Mouse (Mus musculus): ENCODE measurements around the gene Mlf2.
A peak's percentile ranks its signal among the peaks of the same experiment; 100 is the strongest.

Mlf2 gene

DNA sequence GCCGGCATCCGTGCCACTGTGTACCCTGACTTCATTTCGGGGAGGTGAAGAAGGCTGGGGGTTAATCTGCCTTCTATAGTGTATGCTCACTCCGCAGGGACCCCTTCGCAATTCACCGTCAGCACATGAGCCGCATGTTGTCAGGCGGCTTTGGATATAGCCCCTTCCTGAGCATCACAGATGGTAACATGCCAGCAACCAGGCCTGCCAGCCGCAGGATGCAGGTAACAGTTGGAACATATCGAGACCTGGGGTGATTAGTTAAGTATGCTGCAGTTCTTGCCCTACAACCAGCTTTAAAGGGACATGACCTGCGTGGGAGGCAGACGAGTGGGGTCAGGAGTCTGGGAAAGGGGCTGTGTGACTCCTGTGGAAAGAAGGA, 1.1 kb downstream of the Mlf2 start:
- no peak for DNase-seq (ENCODE audit: low read depth, low spot score)

GRCm38 (mm10) chr6:124933127-124933526, 1.9 kb downstream of the Mlf2 start:
- DNase-seq (ENCODE audit: low read depth, low spot score), result no peak

GRCm38 (mm10) chr6:124934670-124935069, 3.5 kb downstream of the Mlf2 start:
- DNase-seq (ENCODE audit: low read depth, low spot score), result no peak

DNA sequence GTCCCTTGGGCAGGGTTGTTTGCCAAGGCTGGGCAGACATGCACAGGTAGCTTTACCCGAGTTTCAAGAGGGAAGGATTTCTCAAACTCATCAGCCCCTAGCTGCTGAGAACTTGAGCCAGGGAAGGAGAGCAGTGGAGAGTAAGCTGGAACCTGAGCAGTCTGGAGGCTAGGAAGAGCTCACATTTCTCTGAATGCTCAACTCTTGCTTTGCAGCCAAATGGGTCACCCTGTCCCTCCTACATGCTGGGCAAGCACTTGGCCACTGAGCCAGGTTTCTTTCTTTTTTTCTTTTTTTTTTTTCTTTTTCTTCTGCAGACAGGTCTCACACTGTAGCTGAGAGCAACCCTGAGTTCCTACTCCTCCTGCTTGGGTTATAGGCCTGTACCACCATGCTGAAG, 5.5 kb downstream of the Mlf2 start:
- DNase-seq (ENCODE audit: low read depth, low spot score), result no peak

DNA sequence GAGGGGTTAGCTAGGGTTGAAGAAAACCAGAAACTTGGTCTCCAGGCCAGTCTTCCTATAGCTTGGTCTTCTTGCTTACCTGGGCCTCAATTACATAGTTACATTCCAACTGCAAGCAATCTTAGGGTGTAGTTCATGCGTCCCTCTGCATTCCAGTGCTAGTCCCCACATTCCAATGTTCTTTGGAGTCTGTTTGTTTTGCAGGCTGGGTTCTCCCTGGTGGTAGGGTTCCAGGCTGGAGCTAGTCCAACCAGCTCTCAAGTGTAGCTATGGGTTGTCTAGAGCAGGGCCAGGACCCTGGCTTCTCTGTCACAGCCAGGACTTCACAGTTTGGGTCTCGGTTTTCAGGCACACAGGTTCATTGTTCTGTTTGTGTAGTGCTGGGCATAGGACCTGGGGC, 6.3 kb downstream of the Mlf2 start:
- DNase-seq (ENCODE audit: low read depth, low spot score), result no peak

DNA sequence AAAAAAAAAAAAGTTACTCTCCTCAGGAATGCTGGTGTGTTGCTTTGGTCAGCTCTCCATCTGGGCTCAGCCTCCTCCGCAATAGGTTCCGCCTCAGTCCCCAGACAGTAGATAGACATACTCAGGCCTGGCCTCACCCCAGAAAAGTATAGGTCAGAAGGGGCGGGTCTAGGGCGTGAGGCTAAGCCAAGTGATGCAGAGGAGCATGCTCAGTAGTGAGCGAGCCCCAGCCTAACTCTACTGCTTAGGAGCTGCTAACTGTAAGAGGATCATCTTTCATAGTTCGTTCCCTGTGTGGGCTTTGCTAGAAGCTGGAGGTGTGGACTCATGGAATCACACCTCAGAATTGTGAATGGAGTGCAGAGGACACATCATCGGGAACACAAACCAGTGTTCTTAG, 7.4 kb downstream of the Mlf2 start:
- no peak for DNase-seq (ENCODE audit: low read depth, low spot score)

DNA sequence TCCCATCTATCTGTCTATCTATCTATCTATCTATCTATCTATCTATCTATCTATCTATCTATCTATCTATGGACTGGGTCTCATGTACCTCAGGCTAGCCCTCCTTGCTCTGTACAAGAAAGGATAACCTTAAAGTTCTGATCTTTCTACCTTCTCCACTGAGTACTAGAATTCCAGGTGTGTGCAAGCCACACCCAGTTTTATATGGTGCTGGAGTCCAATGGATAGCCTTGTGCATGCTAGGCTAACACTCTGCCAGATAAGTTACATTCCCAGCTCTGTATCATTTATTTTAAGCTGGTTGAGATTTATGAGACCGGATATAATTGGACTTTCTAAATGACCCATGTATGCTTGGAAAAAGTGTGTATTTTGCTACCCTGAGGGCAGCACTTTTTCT, 10.5 kb downstream of the Mlf2 start:
- DNase-seq (ENCODE audit: low read depth, low spot score), result no peak

DNA sequence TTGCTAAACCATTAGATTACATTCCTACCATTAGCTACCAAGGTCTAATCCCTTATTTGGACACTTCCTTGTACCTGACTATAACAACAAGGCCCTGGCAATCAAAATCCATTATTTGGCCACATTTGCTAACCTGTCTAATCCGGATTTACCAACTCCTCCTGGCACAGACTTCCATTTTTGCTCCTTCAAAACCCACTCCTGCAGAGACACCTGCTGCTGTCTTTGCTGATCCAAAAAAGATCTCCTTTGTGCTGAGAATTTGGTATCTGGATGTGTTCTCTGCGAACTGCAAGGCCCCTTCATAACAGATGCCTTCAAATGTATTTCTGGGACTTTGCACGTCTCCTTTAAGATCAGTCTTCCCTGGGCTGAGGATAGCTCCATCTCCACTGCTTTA, 12.3 kb downstream of the Mlf2 start:
- DNase-seq (ENCODE audit: low read depth, low spot score), result no peak

GRCm38 (mm10) chr6:124953991-124954715, 23.0 kb downstream of the Mlf2 start:
- DNase-seq (ENCODE audit: low read depth, low spot score), result no peak

DNA sequence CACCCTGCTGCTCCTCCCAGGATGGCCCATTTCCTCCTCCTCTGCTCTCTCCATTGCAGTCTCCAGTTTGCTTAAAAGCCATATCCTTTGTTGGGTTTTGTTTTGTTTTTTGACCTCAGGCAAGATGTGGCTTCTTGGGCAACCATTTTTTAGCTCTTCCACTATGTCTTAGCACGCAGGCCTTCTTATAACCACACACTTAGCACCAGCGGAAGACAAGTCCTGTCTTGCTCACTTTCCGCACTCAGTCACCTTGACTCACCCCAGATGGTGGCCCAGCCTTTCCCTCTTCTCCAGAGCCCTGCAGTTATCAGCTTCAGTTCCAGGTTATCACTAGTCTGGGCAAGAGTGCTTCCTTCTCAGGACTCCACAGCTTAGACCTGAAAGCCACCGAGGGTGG, 24.0 kb downstream of the Mlf2 start:
- DNase-seq (ENCODE audit: low read depth, low spot score), result no peak

DNA sequence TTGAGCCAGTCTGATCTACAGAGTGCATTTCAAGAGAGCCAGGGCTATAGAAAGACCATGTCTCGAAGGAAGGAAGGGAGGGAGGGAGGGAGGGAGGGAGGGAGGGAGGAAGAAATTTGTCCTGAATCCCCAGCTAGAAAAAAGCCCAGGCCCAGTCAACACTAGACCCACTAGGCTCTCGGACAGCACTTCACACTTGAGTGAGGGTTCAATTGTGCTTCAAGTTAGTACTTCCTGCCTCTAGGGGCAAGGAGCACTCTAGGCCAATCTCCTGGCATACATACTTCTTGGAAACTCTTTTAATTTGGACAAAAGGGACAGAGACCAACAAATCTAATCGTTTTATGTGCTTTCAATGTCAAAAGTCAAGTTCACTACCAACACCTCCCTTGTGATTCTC, 26.9 kb downstream of the Mlf2 start:
- no peak for DNase-seq (ENCODE audit: low read depth, low spot score)

DNA sequence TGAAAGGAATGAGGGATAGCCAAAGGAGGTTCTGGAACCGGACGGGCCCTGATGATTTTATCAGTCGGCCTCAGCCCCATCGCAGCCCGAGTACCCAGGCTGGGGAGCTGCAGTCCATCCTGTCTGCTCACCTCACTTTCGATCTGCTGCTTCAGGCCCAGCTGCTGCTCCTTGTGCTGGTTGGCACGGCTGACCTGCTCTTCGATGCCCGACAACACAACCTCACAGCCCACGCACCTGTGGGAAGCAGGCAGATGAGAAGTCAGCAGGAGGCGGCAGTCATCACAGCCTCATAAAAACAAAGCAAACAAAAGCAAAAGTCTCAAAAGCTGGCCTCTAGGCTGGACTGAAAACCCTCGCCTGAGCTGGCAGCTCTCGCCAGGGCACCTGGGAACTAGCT, 28.8 kb downstream of the Mlf2 start:
- no peak for DNase-seq (ENCODE audit: low read depth, low spot score)

- DNase-seq (ENCODE audit: low read depth, low spot score), result no peak
Measured at GRCm38 (mm10) chr6:124961021-124961420, 29.8 kb downstream of the Mlf2 start.

DNA sequence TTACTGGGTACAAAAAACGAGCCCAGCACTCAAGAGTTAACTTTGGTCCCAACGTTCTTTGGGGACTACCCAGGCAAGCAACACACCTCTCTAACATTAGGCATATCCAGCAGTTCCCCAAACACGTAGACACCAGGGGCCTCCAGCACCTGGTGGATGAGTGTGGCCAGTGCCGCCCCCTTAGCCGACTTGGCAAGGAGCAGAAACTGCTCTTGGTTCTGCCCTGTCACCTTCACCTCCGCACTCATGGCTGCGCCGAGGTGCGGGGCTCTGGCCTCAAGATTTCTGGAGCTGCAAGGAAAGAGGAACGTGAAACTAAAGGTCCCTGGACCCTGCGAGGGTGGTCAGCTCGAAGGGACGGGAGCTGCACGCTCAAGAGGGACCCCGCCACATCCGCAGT, 33.5 kb downstream of the Mlf2 start:
- no peak for DNase-seq (ENCODE audit: low read depth, low spot score)

- peak; percentile 88 for DNase-seq (ENCODE audit: low read depth, low spot score)
Measured at GRCm38 (mm10) chr6:124965088-124965719, 34.0 kb downstream of the Mlf2 start, which contains the start of gene Cops7a. TSS of gene Cops7a (minus strand) at chr6:124965538.

GRCm38 (mm10) chr6:124965747-124966146, 34.6 kb downstream of the Mlf2 start:
- DNase-seq (ENCODE audit: low read depth, low spot score), result no peak

DNA sequence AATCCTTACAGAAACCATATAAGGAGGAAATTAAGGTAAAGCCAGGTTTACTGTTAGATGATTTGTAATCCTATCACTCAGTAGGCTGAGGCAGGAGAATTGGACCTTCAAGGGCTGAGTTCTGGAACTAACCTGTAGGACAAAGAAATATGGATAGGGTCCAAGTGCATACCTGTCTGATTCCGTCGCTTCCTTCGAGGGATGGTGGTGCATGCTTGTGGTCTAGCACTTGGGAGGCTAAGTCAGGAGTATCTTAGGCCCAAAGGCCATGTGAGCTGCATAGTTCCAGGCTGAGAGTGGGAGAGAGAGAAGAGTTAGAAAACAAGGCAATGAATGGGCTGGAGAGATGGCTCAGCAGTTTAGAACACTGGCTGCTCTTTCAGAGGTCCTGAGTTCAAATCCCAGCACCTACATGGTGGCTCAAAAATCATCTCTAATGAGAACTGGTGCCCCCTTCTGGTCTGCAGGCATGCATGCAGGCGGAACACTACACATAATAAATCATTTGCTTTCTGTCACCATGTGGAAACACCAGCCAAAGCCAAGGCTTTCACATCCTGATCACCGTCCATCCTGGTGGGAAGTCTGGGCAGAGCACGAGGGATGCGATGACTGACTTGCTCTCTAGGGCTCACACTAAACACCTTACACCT, 35.4 kb downstream of the Mlf2 start:
- no peak for DNase-seq (ENCODE audit: low read depth, low spot score)

DNA sequence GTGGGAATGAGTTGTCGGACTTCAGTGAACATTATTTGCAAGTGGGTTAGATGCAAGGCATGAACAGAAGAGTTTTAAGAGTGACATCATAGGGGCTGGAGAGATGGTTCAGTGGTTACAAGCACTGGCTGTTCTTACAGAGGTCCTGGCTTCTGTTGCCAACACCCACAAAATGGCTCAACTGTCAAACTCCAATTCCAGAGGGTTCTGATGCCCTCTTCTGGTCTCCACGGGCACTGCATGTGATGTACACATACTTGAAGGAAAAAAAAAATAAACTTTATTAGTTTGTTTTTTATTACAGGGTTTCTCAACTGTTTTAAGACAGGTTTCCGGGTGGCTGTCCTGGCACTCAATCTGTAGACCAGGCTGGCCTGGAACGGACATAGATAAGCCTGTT, 36.6 kb downstream of the Mlf2 start:
- DNase-seq (ENCODE audit: low read depth, low spot score), result no peak
